In the genomic region with DNA sequence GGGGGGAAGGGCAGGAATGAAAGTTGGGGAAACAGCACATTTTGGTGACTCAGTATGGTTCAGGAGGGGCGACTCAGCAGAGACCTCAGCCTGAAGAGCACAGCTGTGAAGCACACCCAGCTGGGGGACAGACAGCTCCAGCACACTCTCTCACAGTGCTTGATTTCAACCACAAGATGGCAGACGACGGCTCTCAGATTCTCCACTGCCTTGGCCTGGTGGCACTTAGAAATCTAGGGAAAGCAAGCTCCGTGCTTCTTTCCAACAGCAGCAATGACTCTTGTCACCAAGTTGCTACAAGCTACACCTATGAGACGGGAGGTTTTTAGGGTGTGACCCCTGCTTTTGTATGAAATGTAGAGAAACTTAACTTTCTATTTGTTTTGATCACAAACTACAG, we compare ENCODE assay signal across 9 mouse cellular contexts.
DNase-seq lines count a peak whose midpoint lies in the region; ATAC-seq and TF ChIP-seq lines count a peak whose summit lies in the region.
"Had no signal": no experiment of that assay in that cellular context is flagged by ENCODE, and none has a peak within 500 bp of the region (broad histone marks: within the 10 kb centered on the region; RNA-seq: fewer than 3 reads in every experiment).

No protein-coding gene starts in this region.

- H3K36me3 ChIP-seq in hindbrain, embryonic 11.5 days (ENCODE audit: control insufficient read depth, insufficient read depth, low read length), result no peaks in the 10 kb centered on the region
- H3K36me3 ChIP-seq in lung, embryonic 16.5 days (ENCODE audit: control insufficient read depth, insufficient read depth, low read length), result no peaks in the 10 kb centered on the region

- no peaks in the 10 kb centered on the region for H3K9me3 ChIP-seq in hindbrain, embryonic 11.5 days (ENCODE audit: control insufficient read depth, low read length)
- H3K9me3 ChIP-seq in lung, embryonic 16.5 days (ENCODE audit: control insufficient read depth, low read length), result no peaks in the 10 kb centered on the region
- H3K9me3 ChIP-seq: megakaryocyte, embryonic 14.5 days had no signal

- H3K4me3 ChIP-seq in hindbrain, embryonic 11.5 days (ENCODE audit: low read depth, low read length), result no peak overlapping the region
- no peak overlapping the region for H3K4me3 ChIP-seq in lung, embryonic 16.5 days (ENCODE audit: low read length)
- H3K4me3 ChIP-seq: megakaryocyte, embryonic 14.5 days had no signal

- DNase-seq in Patski (ENCODE audit: low read depth, low spot score), result no peak
- peak; percentile 48 for DNase-seq in cerebellum, adult 9-10 months
- DNase-seq in frontal cortex, adult 2 months (ENCODE audit: extremely low spot score in 1 of 2, low spot score in 1 of 2), result peak; percentile 64 to 88
- DNase-seq in hindbrain, embryonic 11.5 days (ENCODE audit: low spot score), result peak; percentile 80
- peak; percentile 43 for DNase-seq in layer of hippocampus, adult 9-10 months (ENCODE audit: low spot score)
- peak; percentile 59 for DNase-seq in ovary, postnatal 36 days (ENCODE audit: low spot score)
- peak; percentile 28 for DNase-seq in urinary bladder, postnatal 25 days (ENCODE audit: low spot score)

- in situ Hi-C loops in Patski (cut with MboI; ENCODE audit: low pct_unique_long_range_greater_than_20kb), result no loop called here

- ATAC-seq in Patski, result peak; percentile 80
- ATAC-seq in hindbrain, embryonic 11.5 days (ENCODE audit: low FRiP score), result peak; percentile 91
- peak; percentile 92 for ATAC-seq in lung, embryonic 16.5 days (ENCODE audit: low read depth)

- no peaks in the 10 kb centered on the region for H3K4me1 ChIP-seq in hindbrain, embryonic 11.5 days (replicated peaks; ENCODE audit: control insufficient read depth, insufficient read depth, low read length)
- H3K4me1 ChIP-seq in lung, embryonic 16.5 days (replicated peaks; ENCODE audit: control insufficient read depth, insufficient read depth, low read length), result no peaks in the 10 kb centered on the region

- H3K27me3 ChIP-seq in Patski, result peaks cover 21% of the 10 kb centered on the region
- H3K27me3 ChIP-seq in hindbrain, embryonic 11.5 days (ENCODE audit: control insufficient read depth, insufficient read depth, low read length), result no peaks in the 10 kb centered on the region
- no peaks in the 10 kb centered on the region for H3K27me3 ChIP-seq in lung, embryonic 16.5 days (ENCODE audit: control insufficient read depth, insufficient read depth, low read depth, low read length)
- H3K27me3 ChIP-seq: megakaryocyte, embryonic 14.5 days had no signal

- WGBS in hindbrain, embryonic 11.5 days, result 5% methylated on average over 5 of the region's 5 CpGs
- WGBS in lung, embryonic 16.5 days, result 1% methylated on average over 5 of the region's 5 CpGs

- no peak overlapping the region for H3K9ac ChIP-seq in hindbrain, embryonic 11.5 days (ENCODE audit: low read depth, low read length)
- no peak overlapping the region for H3K9ac ChIP-seq in lung, embryonic 16.5 days (ENCODE audit: low read length)

- POLR2A ChIA-PET in Patski (lab: Charles Lee), result no interaction called here

- CTCF ChIA-PET in Patski (lab: Charles Lee), result interaction anchor here (0.7 to 1.5 kb wide), 12 partner anchors 9 to 242 kb away, joined by 3 to 5 read pairs (median 3); no protein-coding TSS in a partner anchor

- no peak overlapping the region for H3K4me2 ChIP-seq in hindbrain, embryonic 11.5 days (replicated peaks; ENCODE audit: low read depth, low read length)
- no peak overlapping the region for H3K4me2 ChIP-seq in lung, embryonic 16.5 days (ENCODE audit: low read depth, low read length)

- peak; percentile 71 for TF ChIP-seq CTCF in Patski (IDR thresholded peaks at IDR 0.05)

- H3K27ac ChIP-seq in hindbrain, embryonic 11.5 days (ENCODE audit: low read depth, low read length), result no peak overlapping the region
- no peak overlapping the region for H3K27ac ChIP-seq in lung, embryonic 16.5 days (ENCODE audit: low read length)
